Mouse (Mus musculus) heart, adult 18-20 months (tissue): Measurements from ENCODE around the gene Ndufs7. TPM values are rescaled to one million over a fixed set of nuclear protein-coding genes. Genes with fewer than 3 reads are reported as not detected.
"Not testable (repeated sequence)": the region's sequence is repeated elsewhere in the genome, so short reads cannot be mapped to it uniquely, and the experiment has no call there.

Experiments
- DNase-seq, 2 experiments: peaks; one replicate each; pipeline ENCODE4 v3.0.0; 2021 to 2022; ENCODE audit warnings: mixed read lengths in 1 of 2
- total RNA-seq, 2 experiments: library from RNA; stranded (reverse); gene quantifications; 2 replicates each; pipeline ENCODE4 v1.2.3; 2021

Ndufs7 gene
- total RNA-seq, 2 experiments from 2014 or later, result 1,019 to 1,055 TPM

DNA sequence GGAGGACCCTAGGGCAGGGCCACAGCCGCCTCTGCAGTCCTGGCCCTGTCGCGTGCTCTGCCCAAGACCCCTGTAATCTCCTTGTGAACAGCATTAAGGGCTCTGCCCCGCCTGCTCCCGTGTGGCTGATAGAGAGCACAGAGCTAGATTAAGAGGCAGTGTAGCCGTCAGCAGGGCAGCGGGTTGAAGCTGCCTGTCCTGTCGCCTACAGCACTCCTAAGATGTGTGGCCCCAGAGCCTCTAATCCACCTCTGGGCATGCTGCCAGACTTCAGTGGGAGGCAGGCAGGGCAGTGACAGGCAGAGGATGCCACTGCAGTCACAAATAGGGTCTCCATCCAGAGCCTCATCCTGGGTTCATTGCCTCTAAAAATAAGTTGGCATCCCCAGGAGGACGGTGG is 6.8 kb upstream of the Ndufs7 start:
- DNase-seq, result no peak

- no peak for DNase-seq
Measured at GRCm38 (mm10) chr10:80242607-80243006, 6.3 kb upstream of the Ndufs7 start.

DNA sequence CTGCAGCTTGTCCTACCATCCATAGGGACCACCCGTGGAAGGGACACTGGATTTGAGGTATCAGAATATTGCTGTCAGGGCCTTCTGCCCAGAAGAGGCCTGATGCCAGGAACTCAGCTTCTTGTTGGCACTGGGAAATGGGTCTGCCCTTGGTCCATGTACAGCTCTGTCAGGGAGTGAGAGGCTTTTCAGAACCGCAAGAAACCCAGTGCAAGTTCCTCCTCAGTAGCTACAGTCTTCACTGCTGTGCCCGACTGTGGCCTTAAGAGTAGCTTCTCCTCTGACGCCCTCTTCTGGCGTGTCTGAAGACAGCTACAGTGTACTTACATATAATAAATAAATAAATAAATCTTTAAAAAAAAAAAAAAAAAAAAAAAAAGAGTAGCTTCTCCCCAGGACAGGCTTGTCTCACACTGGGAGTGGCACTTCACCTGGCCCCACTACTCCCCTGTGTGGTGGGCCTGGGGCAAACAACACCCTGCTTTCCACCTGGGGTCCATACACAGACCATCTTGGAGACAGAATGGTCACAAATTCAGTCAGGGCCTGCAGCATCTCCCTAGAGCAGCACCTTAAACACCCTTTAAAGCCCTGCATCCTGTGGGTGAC is 4.0 kb upstream of the Ndufs7 start:
- DNase-seq, result peak in 1 of 2 experiments; percentile 22

GRCm38 (mm10) chr10:80245600-80245999 is 3.3 kb upstream of the Ndufs7 start:
- DNase-seq, result peak; percentile 82 to 92

DNA sequence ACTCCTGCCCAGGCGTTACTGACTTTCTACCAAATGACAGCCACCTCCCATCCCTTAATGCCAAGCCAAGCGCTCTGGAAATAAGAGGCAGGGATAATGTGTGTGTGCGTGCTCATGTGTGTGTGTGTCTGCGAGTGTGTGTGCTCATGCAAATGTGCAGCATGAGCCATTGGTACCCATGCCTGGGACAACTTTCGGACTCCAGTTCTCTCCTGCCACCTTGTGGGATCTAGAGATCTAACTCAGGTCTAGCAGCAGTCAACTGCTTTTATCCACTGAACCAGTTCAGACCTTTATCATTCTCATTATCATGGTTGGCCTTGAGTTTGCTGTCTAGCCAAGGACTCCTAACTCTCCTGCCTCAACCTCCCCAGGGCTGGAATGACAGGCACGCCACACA is 1.1 kb upstream of the Ndufs7 start:
- no peak for DNase-seq

GRCm38 (mm10) chr10:80248437-80248836 is 484 bp upstream of the Ndufs7 start:
- DNase-seq, result not testable (repeated sequence)

- no peak for DNase-seq
Measured at GRCm38 (mm10) chr10:80250059-80250458, 1.1 kb downstream of the Ndufs7 start.

DNA sequence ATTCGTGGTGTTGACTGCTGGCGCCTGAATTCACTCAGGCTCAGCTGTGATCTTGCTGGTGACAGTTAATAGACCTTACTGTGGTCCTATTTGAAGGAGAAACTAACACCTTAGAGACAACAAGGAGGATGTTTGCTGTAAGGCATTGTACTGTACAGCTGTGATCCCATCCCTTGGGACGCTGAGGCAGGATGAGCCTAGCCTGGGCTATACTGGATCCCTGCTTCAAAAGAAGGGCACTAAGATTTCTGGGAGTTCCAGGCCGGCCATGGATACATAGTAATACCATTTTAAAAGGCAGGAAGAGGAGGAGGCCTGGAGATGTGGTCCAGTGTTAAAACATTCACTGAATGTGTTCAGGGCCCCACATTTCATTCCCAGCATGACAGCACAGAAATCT is 1.7 kb downstream of the Ndufs7 start:
- DNase-seq, result no peak

GRCm38 (mm10) chr10:80252011-80252410 is 3.1 kb downstream of the Ndufs7 start:
- no peak for DNase-seq

- peak; percentile 67 to 76 for DNase-seq
Measured at GRCm38 (mm10) chr10:80252493-80253274, 3.8 kb downstream of the Ndufs7 start.

- DNase-seq, result no peak
Measured at GRCm38 (mm10) chr10:80253551-80253950, 4.6 kb downstream of the Ndufs7 start.

GRCm38 (mm10) chr10:80254331-80255297 is 5.7 kb downstream of the Ndufs7 start:
- no peak for DNase-seq

- no peak for DNase-seq
Measured at GRCm38 (mm10) chr10:80255881-80256535, 7.1 kb downstream of the Ndufs7 start.

DNA sequence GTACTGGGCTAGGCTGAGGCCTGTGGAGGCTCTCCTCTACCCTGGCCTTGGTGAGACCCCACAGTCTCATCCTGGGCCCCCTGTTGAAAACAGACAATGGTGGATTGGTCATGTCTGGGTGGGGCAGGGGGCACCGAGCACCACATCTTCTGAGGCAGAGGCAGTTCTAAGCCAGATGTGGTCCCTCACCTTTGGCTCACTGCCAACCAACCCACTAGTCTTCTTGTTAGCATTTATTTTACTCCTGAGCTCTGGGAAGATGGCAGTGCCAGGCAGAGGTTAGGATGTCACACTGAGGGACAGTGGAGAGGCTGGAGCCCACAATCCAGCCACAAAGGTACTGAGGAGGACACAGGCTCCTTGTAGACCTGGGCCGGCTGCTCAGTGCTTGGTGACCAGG is 9.0 kb downstream of the Ndufs7 start:
- no peak for DNase-seq

DNA sequence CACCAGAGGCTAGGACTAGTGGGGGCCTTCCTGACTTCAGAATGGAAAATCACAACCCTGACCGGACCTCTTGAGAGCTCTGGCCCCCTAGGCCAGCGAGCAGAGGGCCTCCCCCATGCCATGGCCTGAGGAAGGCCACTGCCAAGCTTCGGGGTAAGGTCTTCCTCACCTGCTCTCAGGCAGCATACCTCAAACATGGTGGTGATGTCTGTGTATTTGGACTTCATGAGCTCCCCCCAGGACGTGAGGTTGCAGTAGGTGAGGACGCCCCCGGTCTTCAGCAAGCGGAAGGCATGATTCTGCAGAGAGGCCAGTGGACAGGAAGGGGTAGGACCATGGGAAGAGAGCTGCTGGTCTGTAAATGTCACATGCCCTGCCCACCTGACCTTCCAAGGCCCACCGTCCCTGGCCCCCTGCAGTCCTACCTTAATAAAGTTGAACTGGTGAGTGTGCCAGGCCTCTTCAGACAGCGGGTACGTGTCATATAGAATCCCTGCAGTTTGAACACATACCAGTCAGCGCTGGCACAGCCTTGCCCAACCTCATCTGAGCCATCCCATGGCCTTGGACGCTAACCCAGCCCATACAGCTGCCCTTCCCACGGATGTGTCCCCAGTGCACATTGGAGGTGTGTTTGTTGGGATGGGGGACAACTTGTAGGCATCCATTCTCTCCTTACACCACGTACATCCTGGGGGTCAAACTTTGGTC is 10.0 kb downstream of the Ndufs7 start:
- DNase-seq, result no peak

GRCm38 (mm10) chr10:80259463-80259805 is 10.5 kb downstream of the Ndufs7 start:
- no peak for DNase-seq

GRCm38 (mm10) chr10:80259861-80260641 is 11.1 kb downstream of the Ndufs7 start:
- peak; percentile 58 to 69 for DNase-seq

GRCm38 (mm10) chr10:80260642-80261584 is 12.0 kb downstream of the Ndufs7 start, which contains the start of the genes Gamt and Dazap1:
Gene Gamt, minus strand, starts transcription at chr10:80261012.
Gene Dazap1, plus strand, starts transcription at chr10:80261486.
- peak; percentile 98 to 99 for DNase-seq

GRCm38 (mm10) chr10:80261585-80261968 is 12.7 kb downstream of the Ndufs7 start:
- DNase-seq, result peak; percentile 98 to 99
